Mouse (Mus musculus) CH12.LX (cell line): ENCODE data around the gene Stk38l. TPM values are rescaled to one million over a fixed set of nuclear protein-coding genes. Genes with fewer than 3 reads are reported as not detected.
"Not testable (repeated sequence)": the region's sequence is repeated elsewhere in the genome, so short reads cannot be mapped to it uniquely, and the experiment has no call there.

ENCODE experiments used
- DNase-seq: peaks from one replicate; pipeline ENCODE4 v3.0.0-alpha.2; 2013; ENCODE audit errors: extremely low read depth
- H3K27ac ChIP-seq: 2 replicates; pipeline ENCODE4 v1.5.1; 2012; ENCODE audit warnings: low read depth, mild to moderate bottlenecking, control low read depth, moderate library complexity; ENCODE audit not compliant: insufficient read depth
- H3K27me3 ChIP-seq: replicated peaks from 2 replicates; pipeline ENCODE3; 2012; ENCODE audit warnings: inconsistent platforms
- H3K36me3 ChIP-seq, 2 experiments: replicated peaks in 1 of 2; 2 replicates each; pipeline versions ENCODE3 to v1.6.1; 2012; ENCODE audit warnings: inconsistent platforms in 1 of 2, low read length in 1 of 2, mild to moderate bottlenecking in 1 of 2, mixed read lengths in 1 of 2, moderate library complexity in 1 of 2; ENCODE audit not compliant: control insufficient read depth in 1 of 2, insufficient read depth in 1 of 2
- H3K4me1 ChIP-seq, 2 experiments: 2 replicates each; pipeline ENCODE4 v1.6.1; 2012; ENCODE audit warnings: inconsistent platforms in 1 of 2, moderate library complexity in 1 of 2; ENCODE audit not compliant: insufficient read depth in 2 of 2, control insufficient read depth in 1 of 2
- H3K4me2 ChIP-seq: 2 replicates; pipeline ENCODE4 v1.6.1; 2012; ENCODE audit warnings: low read depth, mild to moderate bottlenecking, control low read depth; ENCODE audit not compliant: poor library complexity, insufficient read depth, severe bottlenecking
- H3K4me3 ChIP-seq, 3 experiments: fragments of 150-350 bp in 1 of 3; sonication (generic) in 1 of 3; replicated peaks in 1 of 3; 2 replicates each; pipeline versions ENCODE3 to v1.5.1; 2011 to 2012; ENCODE audit warnings: low read depth in 2 of 3, low read length in 2 of 3, mild to moderate bottlenecking in 2 of 3, moderate library complexity in 2 of 3, control low read depth in 1 of 3, improper control_type of control experiment in 1 of 3, inconsistent platforms in 1 of 3, mixed read lengths in 1 of 3; ENCODE audit not compliant: poor library complexity in 1 of 3
- H3K79me2 ChIP-seq: replicated peaks from 2 replicates; pipeline ENCODE4 v1.6.1; 2012; ENCODE audit warnings: mild to moderate bottlenecking, moderate library complexity; ENCODE audit not compliant: control insufficient read depth, poor library complexity, insufficient read depth, severe bottlenecking; ENCODE audit errors: extremely low read depth
- H3K9ac ChIP-seq: 2 replicates; pipeline ENCODE4 v1.6.1; 2012; ENCODE audit warnings: low read depth, mild to moderate bottlenecking, control low read depth, moderate library complexity; ENCODE audit not compliant: insufficient read depth
- H3K9me3 ChIP-seq: replicated peaks from 2 replicates; pipeline ENCODE3; 2012; ENCODE audit warnings: low read length, inconsistent platforms, mixed read lengths
- MAFK ChIP-seq: IDR thresholded peaks from 2 replicates; pipeline ENCODE4 v1.6.1; 2011; ENCODE audit warnings: low read length, improper control_type of control experiment; ENCODE audit not compliant: insufficient replicate concordance
- MXI1 ChIP-seq: IDR thresholded peaks from 2 replicates; pipeline ENCODE4 v1.6.1; 2011; ENCODE audit warnings: mild to moderate bottlenecking, low read depth, low read length, improper control_type of control experiment
- MYC ChIP-seq: IDR thresholded peaks from 2 replicates; pipeline ENCODE4 v1.6.1; 2011; ENCODE audit warnings: low read depth, mild to moderate bottlenecking, improper control_type of control experiment, low read length
- NELFE ChIP-seq: IDR thresholded peaks from 2 replicates; pipeline ENCODE4 v1.6.1; 2011; ENCODE audit warnings: low read depth, low read length, improper control_type of control experiment
- POLR2A ChIP-seq: IDR thresholded peaks from 2 replicates; pipeline ENCODE4 v1.6.1; 2011; ENCODE audit warnings: low read depth, mild to moderate bottlenecking, improper control_type of control experiment, low read length
- USF2 ChIP-seq: conservative IDR thresholded peaks from 2 replicates; pipeline ENCODE4 v1.6.1; 2011; ENCODE audit warnings: low read depth, low read length, improper control_type of control experiment
- ZNF384 ChIP-seq: IDR thresholded peaks from 2 replicates; pipeline ENCODE4 v1.6.1; 2012; ENCODE audit warnings: low read depth, low read length, improper control_type of control experiment, inconsistent platforms
- dilution Hi-C: fragments of 300-500 bp; cut with MboI; formaldehyde crosslinking; loops from 2 replicates; pipeline ENCODE4 v1.14.3; 2020; ENCODE audit warnings: low sequenced_read_pairs; ENCODE audit not compliant: extremely low pct_unique_long_range_greater_than_20kb, extremely low pct_ligation_motif_present
- in situ Hi-C: fragments of 300-500 bp; cut with MboI; formaldehyde crosslinking; loops from 3 replicates; pipeline ENCODE4 v1.14.3; 2019; ENCODE audit warnings: low sequenced_read_pairs, low pct_ligation_motif_present, low pct_unique_long_range_greater_than_20kb, mixed read lengths
- polyA plus RNA-seq: library from polyadenylated mRNA; unstranded; fragments of >175 nt; gene quantifications from 2 replicates; pipeline ENCODE4 v1.2.1, GENCODE M21; 2012; ENCODE audit warnings: low read depth; ENCODE audit not compliant: insufficient read length
- total RNA-seq, 2 experiments: library from RNA; depleted of rRNA; stranded (reverse); fragments of 300-350 nt in 1 of 2; fragments of >200 nt in 1 of 2; gene quantifications; 2 replicates each; pipeline ENCODE4 v1.2.3; 2012 to 2014

Stk38l gene
- total and polyA plus RNA-seq, 3 experiments: 3.8 to 5.2 (median 4.7) TPM

DNA sequence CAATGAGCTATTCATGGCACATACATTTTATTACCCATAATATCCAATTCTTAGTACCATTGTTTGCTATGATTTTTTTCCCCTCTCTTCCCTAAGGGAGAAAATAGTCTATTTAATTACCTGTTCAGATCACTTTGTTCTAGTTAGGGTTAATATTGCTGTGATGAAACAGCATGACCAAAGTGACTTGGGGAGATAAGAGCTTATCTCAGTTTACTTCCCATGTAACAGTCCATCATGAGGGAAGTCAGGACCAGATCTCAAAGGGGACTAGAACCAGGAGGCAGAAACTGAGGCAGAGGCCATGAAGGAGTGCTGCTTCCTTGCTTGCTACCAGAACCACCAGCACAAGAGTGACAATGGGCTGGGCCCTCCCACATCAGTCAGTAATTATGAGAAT lies 15.9 kb downstream of the Stk38l start:
- Histone ChIP-seq H3K4me2 (no peak overlapping the region), H3K4me3 (no peak overlapping the region), H3K9me3 (no peaks in the 10 kb centered on the region), H3K36me3 (peaks cover 0 to 2% of the 10 kb centered on the region in 2 experiments), H3K79me2 (no peaks in the 10 kb centered on the region), H3K27ac (no peak overlapping the region), H3K27me3 (no peaks in the 10 kb centered on the region), H3K9ac (no peak overlapping the region), H3K4me1 (peaks cover 2 to 14% of the 10 kb centered on the region in 2 experiments; a peak in 1 of 4 replicates)
- dilution Hi-C loops (no loop called here), in situ Hi-C loops (no loop called here)
- DNase-seq: no peak
- TF ChIP-seq POLR2A: no peak
- TF ChIP-seq ZNF384: no peak
- no peak for TF ChIP-seq MAFK
- TF ChIP-seq MYC: no peak

DNA sequence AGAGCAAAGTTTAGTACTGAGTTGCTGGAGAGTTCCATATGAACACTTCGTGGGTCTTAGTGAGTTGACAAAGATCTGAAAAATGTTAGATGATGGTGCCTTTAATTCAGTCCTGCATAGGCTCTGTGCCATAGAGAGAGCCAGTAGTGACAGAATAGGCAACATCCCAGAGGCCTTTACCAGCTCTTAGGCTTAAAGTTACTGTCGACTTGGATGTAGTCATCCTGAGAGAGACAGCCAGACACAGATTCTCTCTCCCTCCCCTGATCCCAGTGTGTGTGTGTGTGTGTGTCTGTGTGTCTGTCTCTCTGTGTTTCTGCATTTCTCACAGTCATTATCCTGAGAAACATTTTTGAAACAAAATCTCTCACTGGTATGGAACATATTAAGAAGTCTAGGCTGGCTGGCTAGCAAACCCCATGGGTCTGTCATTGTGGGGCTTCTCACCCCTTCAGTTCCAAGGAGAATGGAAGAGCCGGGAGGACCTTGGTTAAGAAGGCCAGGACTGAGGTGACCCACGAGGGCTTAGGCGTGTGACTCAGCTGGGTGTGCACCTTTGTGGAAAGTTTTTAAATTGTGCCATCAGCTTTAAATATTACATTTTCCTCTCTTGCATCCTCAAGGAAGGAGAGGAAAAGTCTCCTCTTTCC lies 17.3 kb downstream of the Stk38l start:
- DNase-seq: no peak
- H3K4me1 ChIP-seq: peaks cover 8 to 28% of the 10 kb centered on the region in 2 experiments; a peak in 3 of 4 replicates

DNA sequence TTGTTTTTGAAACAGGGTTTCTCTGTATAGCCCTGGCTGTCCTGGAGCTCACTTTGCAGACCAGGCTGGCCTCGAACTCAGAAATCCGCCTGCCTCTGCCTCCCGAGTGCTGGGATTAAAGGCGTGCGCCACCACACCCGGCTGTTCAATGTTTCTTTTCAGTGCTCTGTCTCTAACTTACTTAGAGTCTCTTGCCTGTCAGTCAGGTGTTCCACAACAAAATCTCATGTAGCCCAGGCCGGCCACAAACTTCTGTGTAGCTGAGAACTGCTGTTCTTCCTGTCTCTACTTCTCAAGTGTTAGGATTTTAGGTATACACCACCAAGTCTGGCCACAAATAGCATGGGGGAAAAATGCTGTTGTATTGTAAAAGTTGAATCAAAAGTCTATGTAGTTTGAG lies 19.5 kb downstream of the Stk38l start:
- peaks cover 13 to 49% of the 10 kb centered on the region in 2 experiments; a peak in 3 of 4 replicates for H3K4me1 ChIP-seq

More for the DNA sequence above, 17.3 kb downstream of the Stk38l start:
- H3K4me3 ChIP-seq: no peak overlapping the region
- H3K9ac ChIP-seq: no peak overlapping the region
- no peaks in the 10 kb centered on the region for H3K79me2 ChIP-seq
- H3K27me3 ChIP-seq: no peaks in the 10 kb centered on the region
- dilution Hi-C loops: no loop called here
- H3K9me3 ChIP-seq: no peaks in the 10 kb centered on the region
- in situ Hi-C loops: no loop called here
- no peaks in the 10 kb centered on the region for H3K36me3 ChIP-seq
- no peak for TF ChIP-seq NELFE
- H3K4me2 ChIP-seq: no peak overlapping the region
- H3K27ac ChIP-seq: no peak overlapping the region

DNA sequence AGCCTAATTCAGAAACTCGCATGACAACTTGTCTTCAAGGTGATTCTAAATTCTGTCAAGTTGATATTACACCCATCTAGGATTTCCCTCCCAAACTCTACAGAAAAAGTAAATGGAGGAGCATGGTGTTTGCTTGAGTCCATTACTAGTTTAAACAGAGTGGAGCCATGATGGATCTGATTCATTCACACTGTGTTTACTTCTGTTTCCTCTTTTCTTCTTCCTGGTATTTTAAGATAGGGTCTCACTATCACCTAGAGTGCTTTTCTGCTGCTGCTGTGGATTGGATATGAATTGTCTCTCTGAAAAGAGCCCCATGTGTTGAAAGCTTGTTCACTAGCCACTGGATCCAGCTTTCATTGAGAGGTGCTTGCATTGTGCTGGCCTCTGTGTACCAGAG lies 20.4 kb downstream of the Stk38l start:
- no peak for DNase-seq
- no peak overlapping the region for H3K4me3 ChIP-seq
- no peaks in the 10 kb centered on the region for H3K9me3 ChIP-seq
- in situ Hi-C loops (no loop called here), dilution Hi-C loops (no loop called here)
- H3K27me3 ChIP-seq: no peaks in the 10 kb centered on the region
- H3K36me3 ChIP-seq: no peaks in the 10 kb centered on the region
- H3K9ac ChIP-seq: no peak overlapping the region
- TF ChIP-seq MXI1 (no peak), USF2 (no peak)
- H3K79me2 ChIP-seq: no peaks in the 10 kb centered on the region
- peaks cover 13 to 58% of the 10 kb centered on the region in 2 experiments; a peak in 3 of 4 replicates for H3K4me1 ChIP-seq
- H3K27ac ChIP-seq: no peak overlapping the region
- H3K4me2 ChIP-seq: no peak overlapping the region

More for the DNA sequence above, 19.5 kb downstream of the Stk38l start:
- H3K27me3 ChIP-seq, dilution Hi-C loops, in situ Hi-C loops, DNase-seq, H3K36me3 ChIP-seq, H3K9ac ChIP-seq, H3K9me3 ChIP-seq, H3K4me3 ChIP-seq, H3K79me2 ChIP-seq, H3K4me2 ChIP-seq, H3K27ac ChIP-seq: not testable (repeated sequence)
